Mouse (Mus musculus) left cerebral cortex, adult 18-20 months (tissue): ENCODE data around the gene Etfrf1. TPM values are rescaled to one million over a fixed set of nuclear protein-coding genes. Genes with fewer than 3 reads are reported as not detected.
A peak's percentile ranks its signal among the peaks of the same experiment; 100 is the strongest.

Source experiments
- DNase-seq, 2 experiments: peaks; one replicate each; pipeline ENCODE4 v3.0.0; 2021 to 2022; ENCODE audit warnings: low spot score in 2 of 2, mixed read lengths in 1 of 2
- long read RNA-seq, 2 experiments: library from polyadenylated mRNA; stranded (forward); transcript quantifications; one replicate each; pipeline ENCODE4 v2.0.0; 2021
- total RNA-seq, 2 experiments: library from RNA; stranded (reverse); gene quantifications; 2 replicates each; pipeline ENCODE4 v1.2.3; 2021

Gene Etfrf1
- 10 to 100 TPM; 23.0 to 24.8 TPM for total RNA-seq
- long read RNA-seq, experiment 1, transcript Etfrf1-207 (3 exons, 1,374 nt): major isoform, 19 of 29 reads
- long read RNA-seq, experiment 1, partial matches to known transcripts: 0 of 29 reads
- long read RNA-seq, experiment 1, other reads (novel, unspliced or antisense): 8 of 29 reads
- long read RNA-seq, experiment 2, transcript Etfrf1-207 (3 exons, 1,374 nt): major isoform, 17 of 20 reads
- long read RNA-seq, experiment 2, partial matches to known transcripts: 0 of 20 reads
- long read RNA-seq, experiment 2, other reads (novel, unspliced or antisense): 1 of 20 reads

DNA sequence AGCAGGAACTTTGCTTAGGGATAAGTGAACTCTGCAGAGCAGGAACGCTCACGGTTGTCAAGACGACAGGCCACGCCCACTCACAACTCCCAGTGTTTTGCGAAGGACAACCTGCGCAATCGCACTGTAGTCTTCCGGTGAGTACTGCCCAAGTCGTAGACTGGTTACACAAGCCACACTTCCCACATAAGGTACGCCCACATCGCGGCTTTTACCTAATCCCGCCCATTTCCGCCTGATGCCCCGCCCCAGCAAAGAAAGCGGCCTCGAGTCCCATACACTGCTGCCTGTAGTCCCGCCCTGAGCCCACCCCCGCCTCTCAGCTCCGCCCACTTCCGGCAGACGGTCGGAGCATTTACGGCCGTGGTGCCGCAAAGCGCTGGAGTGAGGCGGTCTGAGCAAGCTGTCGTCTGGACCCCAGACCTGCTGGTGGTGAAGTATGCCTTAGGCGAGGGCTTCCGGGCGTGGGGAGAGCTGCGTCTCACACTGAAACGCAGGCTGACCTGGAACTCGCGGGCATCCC is at the start of gene Etfrf1, which contains the start of gene Casc1:
Etfrf1 (plus strand) TSS at position 319 of the 523 bp plus-strand sequence.
Casc1 (minus strand) TSS at position 190 of the 523 bp plus-strand sequence.
- DNase-seq: peak; percentile 98

DNA sequence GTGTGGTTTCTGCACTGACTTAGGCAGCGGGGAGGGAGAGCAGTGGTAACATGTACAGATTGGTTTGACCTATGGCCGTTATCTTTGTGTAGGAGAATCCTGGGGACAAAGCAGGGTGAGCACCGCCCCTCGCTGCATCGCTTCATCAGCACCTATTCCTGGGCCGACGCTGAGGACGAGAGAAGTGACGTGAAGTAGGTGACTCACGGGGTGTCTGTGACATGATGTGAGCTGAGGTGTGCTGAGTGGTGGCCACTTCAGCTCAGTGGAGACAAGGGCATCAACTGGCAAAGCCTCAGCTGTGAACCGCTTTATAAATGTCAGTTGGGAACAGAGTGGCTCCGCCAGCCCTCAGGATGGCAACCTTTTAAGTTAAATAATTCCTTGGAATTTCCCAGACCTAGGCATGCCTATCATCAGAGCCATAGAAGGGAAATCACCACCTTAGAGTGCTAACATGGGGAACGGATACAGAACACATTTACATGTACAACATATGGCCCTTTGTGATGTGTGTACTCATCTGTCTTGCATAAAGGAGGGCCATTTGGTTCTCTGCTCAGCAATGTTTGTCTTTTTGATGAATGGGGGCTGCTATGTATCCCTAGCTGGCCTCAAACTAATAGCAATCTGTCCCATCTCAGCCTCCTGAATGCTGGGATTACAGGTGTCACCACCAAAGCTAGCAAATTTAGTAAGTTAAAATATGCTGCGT is 38.9 kb upstream of the Etfrf1 start:
- DNase-seq: no peak

DNA sequence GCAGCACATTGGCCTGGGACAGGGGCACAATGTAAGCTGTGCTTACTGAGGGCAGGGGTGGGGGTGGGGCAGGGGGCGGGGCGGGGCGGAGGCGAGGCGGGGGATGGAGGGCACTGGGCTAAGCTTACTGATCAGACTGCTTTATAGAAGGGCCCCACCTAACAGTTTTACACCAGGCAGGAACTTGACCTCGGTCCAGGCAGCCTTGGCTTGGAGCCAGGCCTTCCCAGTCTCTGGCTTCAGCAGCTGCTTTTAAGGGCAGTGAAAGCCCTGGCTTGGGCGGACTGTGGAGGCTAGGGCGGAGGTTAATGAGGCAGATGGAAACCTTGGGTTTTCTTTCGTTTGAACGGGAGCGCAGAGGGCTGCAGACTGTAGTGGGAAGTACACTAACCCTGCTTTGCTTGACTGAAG is 37.1 kb upstream of the Etfrf1 start:
- peak in 1 of 2 experiments; percentile 39 for DNase-seq

DNA sequence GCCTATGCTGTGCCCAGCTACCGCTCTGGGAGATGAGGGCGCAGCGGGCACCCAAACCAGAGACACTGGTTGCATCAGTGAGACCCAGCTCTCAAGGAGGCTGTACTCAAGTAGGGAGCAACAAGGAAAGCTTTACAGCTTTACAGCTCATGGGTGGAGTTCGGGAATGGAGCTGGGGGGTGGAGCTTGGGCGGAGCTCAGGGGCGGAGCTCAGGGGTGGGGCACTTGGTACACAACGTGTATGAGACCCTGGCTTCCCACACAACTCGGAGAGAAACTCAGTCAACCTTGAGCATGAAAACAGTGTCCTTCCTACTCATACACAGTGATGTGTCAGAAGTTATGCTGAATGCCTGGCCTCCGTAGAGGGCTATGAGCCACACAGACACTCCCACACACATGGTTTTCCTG is 35.4 kb upstream of the Etfrf1 start:
- DNase-seq: no peak

DNA sequence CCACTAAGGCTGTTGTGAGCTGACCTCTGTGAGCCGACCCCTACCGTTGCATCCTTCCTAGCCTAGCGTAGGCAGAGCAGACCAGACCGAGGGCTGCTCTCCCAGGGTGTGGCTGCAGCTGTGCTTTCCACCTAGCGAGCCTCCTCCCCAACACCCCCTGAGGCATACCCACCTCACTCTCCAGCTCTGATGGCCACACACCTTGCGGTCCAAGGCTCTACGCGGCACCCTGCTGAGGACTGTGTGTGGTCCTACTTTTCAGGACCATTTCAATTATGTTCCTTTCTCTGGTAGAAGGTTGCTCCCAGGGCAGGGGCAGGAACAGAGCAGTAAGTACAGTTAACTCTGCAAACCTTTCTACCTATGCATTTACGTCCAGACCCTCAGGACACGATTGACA is 34.5 kb upstream of the Etfrf1 start:
- DNase-seq: no peak

DNA sequence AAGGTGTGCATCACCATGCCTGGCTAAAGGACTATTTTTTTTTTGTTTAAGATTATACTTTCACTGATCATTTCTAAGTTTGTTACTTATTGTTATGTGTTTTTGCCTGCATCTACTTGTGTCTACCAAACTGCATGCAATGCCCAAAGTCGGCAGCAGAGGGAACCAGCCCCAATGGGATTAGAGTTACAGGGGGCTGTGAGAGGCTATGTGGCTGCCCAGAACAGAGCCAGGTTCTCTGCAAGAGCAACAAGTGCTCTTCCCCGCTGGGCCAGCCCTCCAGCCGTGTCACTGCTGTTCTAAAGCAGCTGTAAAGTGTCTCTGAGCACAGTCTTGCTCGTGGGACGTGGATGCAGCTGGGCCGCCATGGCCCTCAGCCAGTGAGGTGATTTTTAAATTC is 31.3 kb upstream of the Etfrf1 start:
- peak in 1 of 2 experiments; percentile 52 for DNase-seq

DNA sequence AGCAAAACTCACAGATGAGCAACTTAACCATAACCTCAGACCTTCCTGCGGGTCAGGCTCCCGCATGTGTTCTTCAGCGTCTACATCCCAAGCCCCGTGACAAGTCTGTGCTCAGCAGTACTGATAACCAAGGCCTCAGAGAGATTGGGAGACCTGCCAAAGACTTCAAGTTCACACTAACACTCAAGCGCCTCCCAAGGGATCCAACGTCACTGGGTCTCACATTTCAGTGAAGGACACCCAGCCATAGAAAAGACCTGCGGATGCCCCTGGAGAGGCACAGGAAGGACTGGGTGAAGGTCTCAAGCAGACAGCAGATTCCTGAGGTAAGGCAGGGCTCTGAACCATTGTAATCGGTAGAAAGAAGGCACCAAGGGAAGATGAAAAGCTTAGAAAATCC is 28.9 kb upstream of the Etfrf1 start:
- DNase-seq: no peak

DNA sequence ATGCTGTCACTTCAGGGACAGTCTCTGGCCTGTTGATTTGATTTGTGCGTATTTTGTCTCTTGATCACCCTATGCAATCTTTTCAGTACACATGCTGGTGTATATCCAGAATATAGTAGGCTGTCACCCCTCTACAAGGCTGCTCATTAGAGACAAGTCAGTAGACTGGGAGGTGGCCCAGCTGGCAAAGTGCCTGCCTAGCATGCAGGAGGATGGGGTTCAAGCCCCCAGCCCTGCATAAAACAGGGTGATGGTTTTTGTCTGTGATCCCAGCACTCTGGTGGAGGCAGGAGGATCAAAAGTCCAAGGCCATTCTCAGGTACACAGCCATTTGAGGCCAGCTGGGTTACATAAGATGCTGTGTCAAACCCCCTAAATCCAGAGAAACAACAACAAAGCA is 24.8 kb upstream of the Etfrf1 start:
- no peak for DNase-seq

DNA sequence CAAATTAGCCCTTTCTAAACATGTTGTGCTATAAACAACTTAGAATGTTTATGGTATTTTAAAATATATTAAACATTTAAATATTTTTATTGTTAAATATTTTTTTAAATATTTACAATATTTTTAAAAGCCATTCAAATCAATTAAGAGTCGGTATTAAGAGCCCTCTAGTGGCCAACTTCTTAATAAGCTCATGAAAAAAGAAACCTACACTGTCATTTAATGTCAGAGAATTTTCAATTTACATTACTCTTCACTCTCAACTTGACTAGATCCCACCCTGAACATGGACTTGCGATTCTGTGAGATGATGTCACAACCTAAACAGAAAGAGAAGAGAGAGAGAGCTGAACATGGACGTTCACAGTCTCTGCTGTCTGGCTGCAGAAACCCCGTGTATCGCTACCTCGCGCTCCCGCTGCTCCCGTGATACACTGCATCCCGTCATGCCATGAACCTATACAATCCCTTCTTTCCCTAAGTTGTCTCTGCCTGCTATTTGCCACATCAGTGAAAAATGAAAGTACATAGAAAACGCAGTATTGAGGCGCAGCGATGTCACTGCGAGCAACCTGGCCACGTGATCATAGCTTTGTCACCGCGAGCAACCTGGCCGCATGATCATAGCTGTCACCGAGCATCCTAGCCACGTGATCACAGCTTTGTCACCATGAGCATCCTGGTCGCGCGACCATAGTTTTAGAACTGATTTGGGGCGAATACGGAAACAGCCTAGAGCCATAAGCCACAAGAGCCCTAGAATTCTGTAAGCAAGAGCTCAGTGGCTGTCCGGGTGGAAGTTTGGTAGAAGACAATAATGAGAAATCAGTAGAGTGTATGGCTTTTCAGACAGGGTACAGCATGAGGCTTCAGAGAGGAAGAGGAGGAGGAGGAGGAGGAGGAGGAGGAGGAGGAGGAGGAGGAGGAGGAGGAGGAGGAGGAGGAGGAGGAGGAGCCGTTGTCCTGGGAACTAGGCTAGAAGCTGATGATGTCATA is 23.5 kb upstream of the Etfrf1 start:
- peak; percentile 28 to 52 for DNase-seq

DNA sequence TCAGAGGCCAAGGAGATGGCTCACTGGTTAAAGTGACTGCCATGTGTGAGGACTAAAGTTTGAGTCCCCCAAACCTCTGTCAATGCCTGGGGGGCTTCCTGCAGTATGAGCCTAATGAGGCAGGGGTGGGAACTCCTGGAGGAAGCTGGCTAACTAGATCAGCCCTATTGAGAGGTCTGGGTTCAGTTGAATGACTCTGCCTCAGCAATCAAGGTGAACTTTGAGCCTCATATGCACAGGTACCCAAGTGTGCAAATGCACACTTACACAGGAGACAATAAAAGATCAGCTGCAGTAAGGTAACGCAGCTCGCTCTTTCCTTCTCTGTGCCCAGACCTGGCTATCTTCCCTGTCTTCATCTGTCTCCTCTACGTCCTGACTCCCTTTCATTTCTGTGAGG is 17.9 kb upstream of the Etfrf1 start:
- no peak for DNase-seq

DNA sequence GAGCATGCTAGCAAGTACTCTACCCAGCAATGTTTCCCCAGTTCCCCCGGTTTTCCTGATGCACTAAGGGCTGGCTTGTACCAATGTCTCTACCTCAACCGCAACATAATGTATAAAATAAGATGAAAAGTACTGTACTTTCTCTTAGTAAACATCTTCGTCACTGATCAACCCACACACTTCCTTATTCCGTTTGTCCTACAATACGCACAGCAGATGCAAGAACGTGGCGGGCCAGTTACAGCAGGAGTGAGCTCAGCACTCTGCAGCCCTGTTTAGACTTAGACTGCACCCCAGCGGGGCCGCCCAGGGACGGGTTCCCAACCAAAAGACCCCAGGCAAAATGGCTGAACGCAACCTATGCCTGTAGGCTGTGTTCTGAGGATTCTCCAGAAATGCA is 17.5 kb upstream of the Etfrf1 start:
- DNase-seq: no peak

DNA sequence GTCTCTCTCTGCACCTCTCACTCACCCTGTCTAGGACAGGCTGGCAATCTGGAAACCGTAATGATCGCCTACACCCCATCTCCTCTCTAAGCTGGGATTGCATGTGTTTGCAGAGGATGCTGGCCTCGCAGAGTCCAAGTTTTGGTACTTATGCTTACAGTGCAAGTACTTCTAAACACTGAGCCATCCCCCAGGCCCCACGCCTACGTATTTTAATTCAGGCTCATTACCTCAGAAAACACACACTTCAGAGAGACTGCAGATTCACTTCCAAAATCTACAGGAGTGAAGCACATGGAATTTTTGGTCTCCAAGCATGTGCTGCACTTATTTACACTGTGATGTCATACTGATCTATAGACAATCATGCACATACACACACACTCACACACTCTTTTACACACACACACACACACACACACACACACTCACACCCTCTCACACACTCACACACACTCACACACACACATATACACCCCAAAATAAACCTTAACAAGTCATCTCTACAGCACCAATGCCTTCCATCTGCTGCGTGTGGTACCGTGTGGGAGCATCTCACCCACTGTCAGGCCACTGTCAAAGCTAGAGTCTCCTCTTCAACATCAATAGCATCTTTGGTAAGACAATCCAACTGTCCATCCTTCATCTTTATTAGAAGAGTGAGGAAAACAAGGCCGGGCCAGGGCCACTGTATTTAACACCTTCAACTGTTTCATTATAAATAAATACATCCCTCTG is 12.8 kb upstream of the Etfrf1 start:
- peak in 1 of 2 experiments; percentile 40 for DNase-seq

DNA sequence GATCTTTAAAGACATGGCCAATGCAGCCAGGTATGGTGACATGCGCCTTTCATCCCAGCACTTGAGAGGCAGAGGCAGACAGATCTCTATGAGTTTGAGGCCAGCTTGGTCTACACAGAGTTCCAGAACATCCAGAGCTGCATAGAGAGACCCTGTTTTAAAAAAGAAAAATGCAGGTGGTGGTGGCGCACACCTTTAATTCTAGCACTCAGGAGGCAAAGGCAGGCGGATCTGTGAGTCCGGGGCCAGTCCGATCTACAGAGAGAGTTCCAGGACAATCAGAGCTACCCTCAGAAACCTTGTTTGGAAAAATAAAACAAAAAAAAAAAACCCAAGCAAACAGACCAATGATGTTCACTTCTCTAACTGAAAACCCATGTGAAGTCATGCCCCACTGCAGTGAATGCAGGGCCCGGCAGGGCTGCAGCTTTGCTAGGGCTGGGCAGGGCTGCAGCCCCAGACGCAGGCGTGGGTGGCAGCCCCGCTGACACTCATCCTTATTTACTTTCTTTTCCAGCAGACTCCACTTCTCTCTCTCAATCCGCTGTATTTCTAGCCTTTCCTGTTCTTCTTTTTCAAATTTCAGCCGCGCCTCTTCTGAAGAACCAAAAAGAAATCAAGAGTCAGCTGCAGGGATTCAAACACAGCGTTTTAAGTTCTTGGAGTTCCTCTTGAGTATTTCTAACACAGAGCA is 8.4 kb upstream of the Etfrf1 start:
- no peak for DNase-seq

DNA sequence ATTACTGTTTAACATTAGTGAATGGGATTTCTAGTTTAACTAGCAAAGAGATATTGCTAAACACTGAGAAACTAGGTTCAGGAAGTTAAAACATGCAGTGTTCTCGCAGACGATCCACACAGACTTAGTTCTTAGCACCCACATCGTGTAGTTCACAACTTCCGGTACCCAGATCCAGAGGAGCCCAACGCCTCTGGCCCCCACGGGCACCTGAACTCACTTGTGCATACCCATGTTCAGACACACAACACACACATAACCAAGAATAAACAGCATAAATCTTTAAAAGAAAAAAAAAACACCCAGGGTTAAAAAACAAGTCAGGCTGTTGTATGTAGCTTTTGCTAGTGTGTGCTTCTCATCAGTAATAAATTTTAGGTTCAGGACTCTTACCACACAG is 6.5 kb upstream of the Etfrf1 start:
- no peak for DNase-seq

DNA sequence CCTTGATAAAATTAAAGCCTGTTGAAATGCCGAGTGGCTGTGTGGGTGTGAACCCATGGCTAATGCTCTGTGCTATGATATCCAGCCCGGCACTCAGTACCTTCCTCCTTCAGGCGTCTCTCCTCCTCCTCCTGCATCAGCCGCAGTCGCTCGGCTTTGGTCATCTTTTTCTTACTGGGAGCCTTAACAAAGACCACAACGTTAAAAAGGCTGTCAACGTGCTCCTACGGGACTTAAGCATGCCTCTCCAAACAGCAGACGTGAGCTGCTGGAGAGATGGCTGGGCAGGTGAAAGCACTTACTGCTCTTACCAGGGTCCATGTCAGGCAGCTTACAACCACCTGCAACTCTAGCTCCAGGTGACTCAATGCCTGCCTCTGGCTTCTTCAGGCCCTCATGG is 5.8 kb upstream of the Etfrf1 start:
- no peak for DNase-seq

DNA sequence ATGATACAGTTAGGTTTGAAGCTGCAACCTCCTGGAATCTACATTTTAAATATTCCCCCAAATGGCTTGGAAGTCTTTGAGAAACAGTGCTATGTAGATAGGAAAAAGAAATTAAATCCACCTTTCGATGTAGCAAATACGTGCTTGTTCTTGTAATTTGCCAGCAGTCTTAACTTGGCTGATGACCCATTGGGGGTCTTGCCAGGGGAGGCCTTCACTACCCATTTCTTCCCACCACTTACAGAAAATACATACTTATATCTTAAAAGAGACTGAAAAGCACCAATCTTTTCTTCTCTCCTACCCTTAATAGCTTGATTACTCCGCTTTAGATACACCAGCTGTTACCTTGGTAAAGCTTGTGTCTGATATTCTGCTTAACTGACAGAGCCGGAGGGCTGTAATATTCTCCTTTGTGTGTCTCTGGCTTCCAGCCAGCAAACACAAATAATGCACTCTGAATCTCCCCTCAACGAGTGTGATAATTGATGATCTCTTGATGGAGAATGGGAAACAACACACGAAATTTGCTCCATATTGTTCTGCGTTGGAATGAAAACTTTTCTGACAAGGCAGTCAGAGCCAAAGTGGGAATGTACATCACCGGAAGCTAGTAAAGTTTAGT is 766 bp upstream of the Etfrf1 start:
- DNase-seq: no peak

DNA sequence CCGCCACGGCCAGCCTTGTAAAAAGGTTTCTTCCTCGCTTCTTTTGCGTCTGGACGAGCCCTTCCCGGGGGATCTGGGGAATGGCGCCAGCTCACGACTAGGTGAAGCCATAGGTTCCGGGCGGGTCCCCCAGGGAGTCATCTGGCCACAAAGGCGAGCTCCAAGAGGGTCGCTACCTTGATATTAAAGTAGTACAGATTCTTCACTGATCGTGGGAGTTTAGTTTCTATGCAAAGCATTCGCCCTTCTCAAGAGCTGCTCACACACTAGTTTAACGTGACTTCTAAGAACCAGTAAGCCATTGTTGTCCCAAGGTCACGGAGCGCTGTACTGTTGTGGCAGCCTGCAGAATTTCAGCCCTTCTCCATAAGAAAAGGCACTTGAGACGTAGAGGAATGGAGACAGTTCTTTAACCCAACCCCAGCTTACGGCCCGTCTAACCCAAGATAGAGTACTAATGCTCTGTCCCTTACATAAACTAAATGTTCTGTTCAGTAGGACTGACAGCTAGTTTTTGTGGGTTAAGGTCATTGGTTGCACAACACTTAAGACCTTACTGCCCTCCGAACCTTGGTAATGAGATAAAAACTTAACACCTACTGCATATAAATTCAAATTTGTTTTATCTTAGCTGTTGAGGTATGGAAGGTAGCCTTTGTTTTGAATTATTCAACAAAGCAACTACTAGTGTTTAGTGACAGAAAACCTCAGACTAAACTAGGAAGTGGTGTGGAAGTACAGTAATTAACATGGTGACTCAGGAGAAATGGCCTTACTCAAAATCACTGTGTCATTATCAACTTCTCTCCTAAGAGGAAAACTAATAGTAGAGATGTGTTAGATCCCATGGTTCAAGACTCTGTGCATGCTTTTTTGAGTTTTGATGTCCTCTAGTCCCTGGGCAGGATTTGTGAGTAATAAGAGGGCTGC is 707 bp downstream of the Etfrf1 start:
- DNase-seq: no peak

DNA sequence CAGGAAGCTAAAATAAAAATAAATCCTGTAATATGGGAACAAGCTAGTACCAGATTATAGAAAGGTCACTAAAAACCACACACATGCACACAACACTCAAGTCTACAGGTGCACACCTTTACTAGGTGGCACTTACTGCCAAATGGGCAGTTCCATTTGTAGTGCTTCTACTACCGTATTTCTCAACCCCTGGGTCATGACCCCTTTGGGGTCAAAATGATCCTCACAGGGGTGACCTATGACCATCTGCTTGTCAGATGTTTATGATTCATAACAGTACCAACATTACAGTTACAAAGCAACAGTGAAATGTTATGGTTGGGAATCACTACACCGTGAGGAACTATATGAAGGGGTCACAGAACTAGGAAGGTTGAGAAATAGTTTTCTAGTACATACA is 3.0 kb downstream of the Etfrf1 start:
- no peak for DNase-seq
